Mouse (Mus musculus): ENCODE data around the gene Creb5.

DNA sequence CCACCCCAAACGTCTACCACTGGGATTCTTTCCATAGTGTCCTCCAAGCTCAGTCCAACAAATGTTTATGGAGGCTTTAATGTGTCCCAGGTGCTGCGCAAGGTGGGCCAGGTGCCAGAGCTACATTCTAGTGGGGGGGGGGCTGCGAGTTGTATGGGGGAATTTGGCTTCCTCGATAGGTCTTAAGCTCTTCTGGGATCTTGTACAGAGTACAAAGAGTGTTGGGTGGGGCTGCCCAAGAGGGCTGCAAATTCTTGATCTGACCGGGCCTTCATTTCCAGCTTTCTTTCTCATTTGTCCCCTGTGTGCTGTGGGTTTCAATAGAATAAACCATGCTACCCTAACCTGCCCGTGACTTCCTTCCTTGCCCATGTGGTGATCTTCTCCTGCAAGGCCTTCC lies 114.3 kb downstream of the Creb5 start:
- TF ChIP-seq CTCF (IDR thresholded peaks at IDR 0.05; ENCODE audit: control insufficient read depth, insufficient read depth, insufficient read length) (no peak), MAX (IDR thresholded peaks at IDR 0.05) (no peak), MYOG (IDR thresholded peaks at IDR 0.05; ENCODE audit: control insufficient read depth, extremely low read depth, insufficient read length) (no peak), USF1 (IDR thresholded peaks at IDR 0.05; ENCODE audit: low read depth) (no peak), MYOD1 (IDR thresholded peaks at IDR 0.05; ENCODE audit: control insufficient read depth, insufficient read length, low read depth) (no peak), CEBPB (IDR thresholded peaks at IDR 0.05; ENCODE audit: low read depth) (no peak)
